Mouse (Mus musculus) embryonic fibroblast, embryonic 13.5 days (primary cell): ENCODE measurements around the gene Pkn1.

ENCODE experiments used
- CTCF ChIP-seq: IDR thresholded peaks from 2 replicates; pipeline ENCODE4 v1.5.1; 2011; ENCODE audit warnings: mild to moderate bottlenecking, control low read depth, low read length, moderate library complexity, borderline replicate concordance; ENCODE audit not compliant: insufficient read depth
- POLR2A ChIP-seq: IDR thresholded peaks from 2 replicates; pipeline ENCODE4 v1.6.1; 2011; ENCODE audit warnings: low read depth, mild to moderate bottlenecking, control low read depth, low read length, moderate library complexity

DNA sequence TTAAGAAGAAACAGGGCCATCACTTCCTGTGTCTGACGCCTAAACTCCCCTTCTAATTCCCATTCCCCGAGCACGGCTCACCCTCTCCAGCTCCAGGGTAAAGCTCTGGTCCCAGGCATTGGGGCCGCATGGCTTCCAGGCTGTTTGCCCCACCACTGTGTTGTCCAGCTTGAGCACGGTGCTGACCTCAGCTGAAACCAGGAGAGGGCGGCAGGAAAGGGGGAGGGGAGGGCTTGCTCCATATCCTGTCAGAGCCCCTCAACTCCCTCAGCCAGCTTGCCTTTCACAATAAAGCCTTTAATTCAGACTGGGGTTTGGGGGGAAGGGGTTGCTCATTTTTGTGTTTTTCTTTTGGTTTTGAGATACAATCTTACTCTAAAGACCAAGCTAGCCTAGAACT, 17.9 kb downstream of the Pkn1 start:
- TF ChIP-seq CTCF (no peak), POLR2A (no peak)
